ENCODE assay signal across 23 mouse cellular contexts in the genomic region with DNA sequence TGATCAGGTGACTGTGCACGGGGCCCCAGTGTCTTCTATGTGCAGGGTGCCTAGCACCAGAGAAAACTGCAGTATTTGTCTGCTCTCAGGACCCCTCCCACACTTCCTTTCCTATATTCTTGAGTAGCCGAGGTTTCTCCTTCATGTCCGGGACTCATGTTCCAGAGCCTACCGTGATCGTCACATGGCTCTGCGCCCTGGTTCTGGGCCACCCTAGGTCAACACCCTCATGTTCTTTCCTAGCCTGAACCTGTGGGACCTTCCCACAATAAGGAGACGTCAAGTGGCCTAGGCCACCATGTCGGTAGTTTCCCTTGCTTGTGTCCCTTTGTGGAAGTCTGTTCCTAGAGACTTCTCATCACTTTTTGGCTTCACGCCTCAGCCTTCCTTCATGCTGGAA.
A peak's percentile ranks its signal among the peaks of the same experiment; 100 is the strongest.
DNase-seq lines count a peak whose midpoint lies in the region; ATAC-seq and TF ChIP-seq lines count a peak whose summit lies in the region.
"Had no signal": no experiment of that assay in that cellular context is flagged by ENCODE, and none has a peak within 500 bp of the region (broad histone marks: within the 10 kb centered on the region; RNA-seq: fewer than 3 reads in every experiment).

No protein-coding gene starts in this region.

- no peak for TF ChIP-seq CTCF in E14TG2a.4 (conservative IDR thresholded peaks at IDR 0.05; ENCODE audit: low read length)

- H3K9ac ChIP-seq in kidney, embryonic 15.5 days: no peak overlapping the region
- H3K9ac ChIP-seq: hindbrain, embryonic 12.5 days; limb, embryonic 13.5 days; lung, embryonic 15.5 days; neural tube, embryonic 12.5 days; stomach, embryonic 15.5 days had no signal

- H3K9me3 ChIP-seq in heart, embryonic 10.5 days: no peaks in the 10 kb centered on the region
- no peaks in the 10 kb centered on the region for H3K9me3 ChIP-seq in kidney, embryonic 15.5 days (replicated peaks)
- no peaks in the 10 kb centered on the region for H3K9me3 ChIP-seq in E14TG2a.4 (ENCODE audit: low read length)
- H3K9me3 ChIP-seq: hindbrain, embryonic 12.5 days; limb, embryonic 13.5 days; lung, embryonic 15.5 days; midbrain, embryonic 10.5 days; neural tube, embryonic 12.5 days; stomach, embryonic 15.5 days had no signal

- H3K27me3 ChIP-seq in heart, embryonic 10.5 days (ENCODE audit: insufficient read depth, poor library complexity, severe bottlenecking): peaks cover 36% of the 10 kb centered on the region
- peaks cover 3% of the 10 kb centered on the region; the same call in 1 of the 2 replicates for H3K27me3 ChIP-seq in kidney, embryonic 15.5 days
- H3K27me3 ChIP-seq in E14TG2a.4 (ENCODE audit: insufficient read depth, low read length): peaks cover 33% of the 10 kb centered on the region
- H3K27me3 ChIP-seq: hindbrain, embryonic 12.5 days; lung, embryonic 15.5 days; neural tube, embryonic 12.5 days; stomach, embryonic 15.5 days had no signal

- no peaks in the 10 kb centered on the region for H3K36me3 ChIP-seq in heart, embryonic 10.5 days
- no peaks in the 10 kb centered on the region for H3K36me3 ChIP-seq in kidney, embryonic 15.5 days
- no peaks in the 10 kb centered on the region for H3K36me3 ChIP-seq in E14TG2a.4 (ENCODE audit: insufficient read depth, low read length)
- H3K36me3 ChIP-seq: hindbrain, embryonic 12.5 days; limb, embryonic 13.5 days; lung, embryonic 15.5 days; midbrain, embryonic 10.5 days; neural tube, embryonic 12.5 days; stomach, embryonic 15.5 days had no signal

- H3K4me2 ChIP-seq in kidney, embryonic 15.5 days: peak overlapping the region; percentile 48
- H3K4me2 ChIP-seq: hindbrain, embryonic 12.5 days; limb, embryonic 13.5 days; liver, embryonic 11.5 days; lung, embryonic 15.5 days; neural tube, embryonic 12.5 days; stomach, embryonic 15.5 days had no signal

- no peak overlapping the region for H3K27ac ChIP-seq in heart, embryonic 10.5 days
- H3K27ac ChIP-seq in kidney, embryonic 15.5 days: no peak overlapping the region
- H3K27ac ChIP-seq: gastrocnemius, adult 2 months; layer of hippocampus, adult 2 months; limb, embryonic 13.5 days; lung, embryonic 15.5 days; midbrain, embryonic 10.5 days; stomach, embryonic 15.5 days had no signal

- peaks cover 4% of the 10 kb centered on the region; the same call in 1 of the 2 replicates for H3K4me1 ChIP-seq in heart, embryonic 10.5 days
- H3K4me1 ChIP-seq in kidney, embryonic 15.5 days: peaks cover 6% of the 10 kb centered on the region; the same call in 1 of the 2 replicates
- H3K4me1 ChIP-seq in E14TG2a.4 (replicated peaks; ENCODE audit: low read depth, low read length): peaks cover 29% of the 10 kb centered on the region
- H3K4me1 ChIP-seq: limb, embryonic 13.5 days; lung, embryonic 15.5 days; stomach, embryonic 15.5 days had no signal

- ATAC-seq in kidney, embryonic 15.5 days (replicated peaks; ENCODE audit: low FRiP score): no peak
- ATAC-seq: forebrain, embryonic 16.5 days; intestine, embryonic 16.5 days had no signal

- DNase-seq in heart, embryonic 10.5 days (ENCODE audit: low spot score): peak; percentile 55
- no peak for DNase-seq in heart, adult 8-10 months (ENCODE audit: low spot score)
- DNase-seq in kidney, adult 8-10 months: no peak
- DNase-seq in right cerebral cortex, postnatal 10 days (ENCODE audit: low spot score in 2 of 2): peak; percentile 19 to 22
- no peak for DNase-seq in right cerebral cortex, postnatal 25 days
- DNase-seq in gastrocnemius, postnatal 25 days: no peak
- DNase-seq: thymus, adult 18-20 months; thymus, postnatal 36 days had no signal

- no peak overlapping the region for H3K4me3 ChIP-seq in heart, embryonic 10.5 days
- H3K4me3 ChIP-seq in kidney, embryonic 15.5 days (replicated peaks): peak overlapping the region; percentile 11; the same call in 1 of the 2 replicates
- peak overlapping the region; percentile 66 for H3K4me3 ChIP-seq in E14TG2a.4 (replicated peaks; ENCODE audit: low read length)
- H3K4me3 ChIP-seq: erythroblast, embryonic 14.5 days; gastrocnemius, adult 2 months; hindbrain, embryonic 12.5 days; layer of hippocampus, adult 2 months; limb, embryonic 13.5 days; lung, embryonic 15.5 days; midbrain, embryonic 10.5 days; myocyte; neural tube, embryonic 12.5 days; stomach, embryonic 15.5 days had no signal

- 85% methylated on average over 9 of the region's 9 CpGs for WGBS in heart, embryonic 10.5 days
- 74% methylated on average over 9 of the region's 9 CpGs for WGBS in kidney, embryonic 15.5 days

Comparison
In these comparisons a context has a peak if more than half of its experiments do, and no peak if none do; other contexts are left out.
1. DNase-seq: peak in heart, embryonic 10.5 days (single experiment) and right cerebral cortex, postnatal 10 days (2 of 2); none in heart, adult 8-10 months (single experiment), kidney, adult 8-10 months (0 of 2), right cerebral cortex, postnatal 25 days (single experiment) and gastrocnemius, postnatal 25 days (single experiment).